Mouse (Mus musculus) heart, adult 2 months (tissue): ENCODE measurements around the gene Kxd1. TPM values are rescaled to one million over a fixed set of nuclear protein-coding genes. Genes with fewer than 3 reads are reported as not detected.

Source experiments
- DNase-seq, 2 experiments: peaks; one replicate each; pipeline ENCODE4 v3.0.0; 2021
- H3K27ac ChIP-seq: fragments of 200-600 bp; 2 replicates; pipeline ENCODE4 v1.8.1; 2022
- H3K27me3 ChIP-seq: fragments of 200-500 bp; 2 replicates; pipeline ENCODE4 v1.6.1; 2012; ENCODE audit warnings: mild to moderate bottlenecking, low read length, inconsistent platforms, mixed read lengths; ENCODE audit not compliant: control insufficient read depth, insufficient read depth
- H3K36me3 ChIP-seq: fragments of 200-500 bp; 2 replicates; pipeline ENCODE4 v1.6.1; 2012; ENCODE audit warnings: low read length, inconsistent platforms; ENCODE audit not compliant: control insufficient read depth, insufficient read depth
- H3K4me1 ChIP-seq: fragments of 200-500 bp; 2 replicates; pipeline ENCODE4 v1.6.1; 2011; ENCODE audit warnings: low read length; ENCODE audit not compliant: control insufficient read depth, insufficient read depth
- H3K4me3 ChIP-seq: fragments of 200-600 bp; 2 replicates; pipeline ENCODE4 v1.8.1; 2022
- H3K79me2 ChIP-seq: fragments of 200-500 bp; replicated peaks from 2 replicates; pipeline ENCODE4 v1.6.1; 2012; ENCODE audit warnings: mild to moderate bottlenecking, inconsistent platforms, low read length, moderate library complexity, mixed read lengths; ENCODE audit not compliant: control insufficient read depth, insufficient read depth
- H3K9ac ChIP-seq: fragments of 200-500 bp; 2 replicates; pipeline ENCODE4 v1.6.1; 2012; ENCODE audit warnings: low read depth, mild to moderate bottlenecking, control low read depth, inconsistent platforms, low read length, mixed read lengths
- CTCF ChIP-seq: fragments of 200-600 bp; IDR thresholded peaks from 2 replicates; pipeline ENCODE4 v1.8.1; 2022; ENCODE audit warnings: antibody characterized with exemption, mild to moderate bottlenecking, moderate library complexity
- EP300 ChIP-seq: fragments of 200-500 bp; IDR thresholded peaks from 2 replicates; pipeline ENCODE4 v1.6.1; 2011; ENCODE audit warnings: low read depth, low read length, control low read depth; ENCODE audit not compliant: insufficient read depth
- POLR2A ChIP-seq: fragments of 200-500 bp; IDR thresholded peaks from 2 replicates; pipeline ENCODE4 v1.6.1; 2011; ENCODE audit warnings: mild to moderate bottlenecking, low read depth, low read length, control low read depth; ENCODE audit not compliant: insufficient read depth
- WGBS: fragments of 180-500 bp; shearing (Covaris S2); methylation state at CpG from one replicate; pipeline ENCODE4 v1.1.7; 2018; 5-methylcytosine and 5-hydroxymethylcytosine counted together
- intact Hi-C: fragments of 180-260 bp; cut with DNase I; formaldehyde crosslinking; loops from one replicate; pipeline ENCODE4 v1.15.1; 2025
- polyA plus RNA-seq: library from polyadenylated mRNA; depleted of rRNA; stranded (reverse); fragments of >200 nt; gene quantifications from 2 replicates; pipeline ENCODE4 v1.2.3, GENCODE M21; 2012
- total RNA-seq, 2 experiments: library from RNA; stranded (reverse); gene quantifications; 2 replicates each; pipeline ENCODE4 v1.2.3; 2021

Gene Kxd1
- total and polyA plus RNA-seq, 3 experiments = 80.4 to 121 (median 99.4) TPM

- DNase-seq = no peak
- Histone ChIP-seq H3K36me3 (no peaks in the 10 kb centered on the region), H3K79me2 (no peaks in the 10 kb centered on the region; the same call in 1 of the 2 replicates), H3K9ac (no peak overlapping the region), H3K4me1 (peaks cover 35% of the 10 kb centered on the region), H3K4me3 (no peak overlapping the region), H3K27me3 (no peaks in the 10 kb centered on the region), H3K27ac (no peak overlapping the region)
- intact Hi-C loops = no loop called here
- WGBS = 93% methylated on average over 6 of the region's 6 CpGs
- TF ChIP-seq POLR2A (no peak), EP300 (no peak), CTCF (no peak)
Observed at GRCm38 (mm10) chr8:70464162-70464561, 63.6 kb downstream of the Kxd1 start.

- intact Hi-C loops = no loop called here
- Histone ChIP-seq H3K27me3 (no peaks in the 10 kb centered on the region), H3K9ac (no peak overlapping the region), H3K4me3 (no peak overlapping the region), H3K27ac (no peak overlapping the region), H3K79me2 (no peaks in the 10 kb centered on the region; the same call in 1 of the 2 replicates), H3K36me3 (no peaks in the 10 kb centered on the region), H3K4me1 (peaks cover 29% of the 10 kb centered on the region)
- DNase-seq = peak; percentile 44 to 56
- whole genome bisulfite sequencing = 78% methylated on average over 4 of the region's 4 CpGs
- TF ChIP-seq POLR2A (no peak), EP300 (no peak), CTCF (no peak)
Observed at GRCm38 (mm10) chr8:70463306-70463705, 64.5 kb downstream of the Kxd1 start.

GRCm38 (mm10) chr8:70462516-70462813 is 65.3 kb downstream of the Kxd1 start:
- WGBS = 78% methylated on average over 8 of the region's 8 CpGs
- intact Hi-C loops = no loop called here
- Histone ChIP-seq H3K36me3 (no peaks in the 10 kb centered on the region), H3K4me1 (peaks cover 24% of the 10 kb centered on the region), H3K9ac (no peak overlapping the region), H3K4me3 (no peak overlapping the region), H3K27ac (peak overlapping the region; percentile 23), H3K79me2 (no peaks in the 10 kb centered on the region; the same call in 1 of the 2 replicates), H3K27me3 (no peaks in the 10 kb centered on the region)
- no peak for DNase-seq
- no peak for TF ChIP-seq EP300
- no peak for TF ChIP-seq CTCF
- TF ChIP-seq POLR2A = no peak

GRCm38 (mm10) chr8:70461765-70462515 is 65.8 kb downstream of the Kxd1 start:
- Histone ChIP-seq H3K36me3 (no peaks in the 10 kb centered on the region), H3K4me1 (peaks cover 20% of the 10 kb centered on the region), H3K79me2 (no peaks in the 10 kb centered on the region; the same call in 1 of the 2 replicates), H3K4me3 (no peak overlapping the region), H3K27ac (peak overlapping the region; percentile 23), H3K27me3 (no peaks in the 10 kb centered on the region), H3K9ac (no peak overlapping the region)
- DNase-seq = peak; percentile 47 to 57
- intact Hi-C loops = no loop called here
- TF ChIP-seq POLR2A = no peak
- no peak for TF ChIP-seq EP300
- TF ChIP-seq CTCF = no peak
- 81% methylated on average over 16 of the region's 16 CpGs for WGBS

- 67% methylated on average over 9 of the region's 9 CpGs for WGBS
- H3K9ac ChIP-seq = no peak overlapping the region
- intact Hi-C loops = no loop called here
Observed at GRCm38 (mm10) chr8:70460606-70461005, 67.2 kb downstream of the Kxd1 start.

GRCm38 (mm10) chr8:70460199-70460598 is 67.6 kb downstream of the Kxd1 start:
- H3K9ac ChIP-seq = no peak overlapping the region
- H3K36me3 ChIP-seq = no peaks in the 10 kb centered on the region
- intact Hi-C loops = no loop called here
- H3K4me3 ChIP-seq = no peak overlapping the region
- H3K79me2 ChIP-seq = no peaks in the 10 kb centered on the region; the same call in 1 of the 2 replicates
- TF ChIP-seq EP300 (no peak), POLR2A (no peak), CTCF (no peak)
- DNase-seq = no peak
- 75% methylated on average over 5 of the region's 5 CpGs for WGBS
- H3K27me3 ChIP-seq = no peaks in the 10 kb centered on the region
- H3K4me1 ChIP-seq = peaks cover 10% of the 10 kb centered on the region
- H3K27ac ChIP-seq = no peak overlapping the region

More at GRCm38 (mm10) chr8:70460606-70461005, 67.2 kb downstream of the Kxd1 start:
- Histone ChIP-seq H3K79me2 (no peaks in the 10 kb centered on the region; the same call in 1 of the 2 replicates), H3K27ac (no peak overlapping the region), H3K36me3 (no peaks in the 10 kb centered on the region), H3K4me3 (no peak overlapping the region), H3K4me1 (peaks cover 10% of the 10 kb centered on the region), H3K27me3 (no peaks in the 10 kb centered on the region)
- DNase-seq = no peak
- no peak for TF ChIP-seq EP300
- TF ChIP-seq POLR2A = no peak
- no peak for TF ChIP-seq CTCF
